Mouse (Mus musculus) ES-CJ7 (cell line): Measurements from ENCODE around the gene Ldb2.

Experiments used
- DNase-seq: peaks from one replicate; pipeline ENCODE4 v3.0.0; 2011; ENCODE audit warnings: low read depth, low spot score

Gene Ldb2

GRCm38 (mm10) chr5:44799053-44799860 lies at the start of gene Ldb2:
TSS of gene Ldb2 (minus strand) at chr5:44799680.
- no peak for DNase-seq

DNA sequence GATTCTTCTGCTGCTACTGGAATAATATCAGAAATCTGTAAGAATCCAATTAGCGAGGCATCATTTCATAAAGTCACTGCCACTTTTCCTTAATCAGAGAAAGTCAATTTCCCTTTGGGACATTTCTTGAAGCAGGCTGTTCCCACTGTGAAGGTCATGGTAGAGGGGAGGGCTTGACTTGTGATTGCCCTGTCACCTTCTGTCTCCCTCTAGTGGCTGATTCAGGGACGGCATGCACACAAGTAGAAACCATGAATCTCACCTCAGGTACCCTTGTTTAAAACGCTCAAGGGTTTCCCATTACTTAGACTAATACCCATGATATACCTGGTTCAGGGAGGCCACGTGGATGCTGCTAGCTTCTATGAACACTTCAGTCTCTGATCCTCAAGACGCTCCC lies 31.8 kb upstream of the Ldb2 start:
- peak; percentile 73 for DNase-seq

DNA sequence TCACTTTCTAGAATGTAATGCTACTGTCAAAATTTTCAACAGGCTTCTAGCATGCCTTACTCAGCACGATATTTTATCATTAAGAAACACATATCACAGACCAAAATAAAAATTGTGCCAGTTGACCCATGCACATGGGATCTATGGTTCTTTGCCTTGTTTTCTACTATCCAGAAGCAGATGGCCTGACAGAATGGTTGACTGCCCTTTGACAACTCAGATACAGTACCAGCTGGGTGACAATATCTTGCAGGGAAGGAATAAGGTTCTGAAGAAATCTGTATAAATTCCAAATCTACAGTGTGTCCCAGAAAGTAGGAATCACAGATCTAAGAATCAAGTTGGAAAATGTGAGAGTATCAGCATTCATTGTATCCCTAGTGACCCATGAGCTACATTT lies 16.0 kb upstream of the Ldb2 start:
- no peak for DNase-seq

DNA sequence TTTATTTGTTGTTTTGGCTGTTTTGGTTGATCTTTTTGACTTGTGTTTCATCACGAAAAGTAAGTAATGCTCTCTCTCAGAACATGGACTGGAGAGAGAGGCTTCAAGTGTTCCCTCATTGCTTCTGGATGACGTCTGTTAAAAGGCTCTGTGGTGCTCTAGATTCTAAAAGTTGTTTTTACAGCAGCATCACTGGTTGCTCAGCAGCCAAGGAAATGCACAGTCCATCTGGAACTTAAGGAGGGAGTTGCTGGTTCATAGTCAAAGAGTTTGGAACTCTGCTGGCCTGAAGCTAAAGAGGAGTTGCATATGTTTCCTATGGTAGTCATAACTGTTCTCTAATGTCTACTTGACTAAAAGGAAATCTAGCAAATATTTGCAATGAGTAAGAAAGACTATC lies 6.5 kb upstream of the Ldb2 start:
- no peak for DNase-seq

DNA sequence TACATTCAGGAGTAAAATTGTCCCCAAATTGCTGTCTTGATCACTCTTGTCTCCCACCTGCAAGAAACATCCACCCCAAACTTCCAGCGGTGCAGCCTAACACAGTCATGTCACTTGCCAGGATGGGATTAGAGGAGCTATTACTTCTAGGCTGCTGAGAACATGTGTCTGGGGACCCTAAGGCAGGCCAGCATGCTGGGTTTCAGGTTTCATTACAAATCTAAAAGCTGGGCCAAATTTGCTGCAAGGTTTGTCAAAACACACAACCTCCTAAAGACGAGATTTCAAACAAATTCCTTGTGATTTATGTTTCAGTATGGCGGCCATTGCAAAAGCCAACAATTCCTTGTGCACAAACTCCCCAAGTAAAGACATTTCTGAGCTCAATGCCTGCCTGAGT lies 1.6 kb upstream of the Ldb2 start:
- no peak for DNase-seq

DNA sequence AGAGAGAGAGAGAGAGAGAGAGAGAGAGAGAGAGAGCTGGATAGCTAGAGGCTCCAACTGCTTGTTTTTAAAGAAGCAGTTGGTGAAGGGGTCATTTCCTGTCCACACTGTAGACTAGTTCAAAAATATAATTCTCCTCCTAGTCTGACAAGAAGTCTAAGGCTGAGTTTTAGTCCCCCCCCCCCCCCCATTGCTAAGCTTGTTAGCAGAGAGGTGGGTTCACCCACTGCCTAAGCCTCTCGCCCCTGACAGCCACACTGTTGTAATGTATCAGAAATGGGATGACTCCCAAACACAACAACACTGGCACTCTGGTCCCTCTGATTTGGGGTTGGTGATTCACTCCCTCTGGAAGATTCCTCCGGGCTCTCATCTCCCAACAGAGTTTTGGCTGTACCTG lies 381 bp upstream of the Ldb2 start:
- no peak for DNase-seq

DNA sequence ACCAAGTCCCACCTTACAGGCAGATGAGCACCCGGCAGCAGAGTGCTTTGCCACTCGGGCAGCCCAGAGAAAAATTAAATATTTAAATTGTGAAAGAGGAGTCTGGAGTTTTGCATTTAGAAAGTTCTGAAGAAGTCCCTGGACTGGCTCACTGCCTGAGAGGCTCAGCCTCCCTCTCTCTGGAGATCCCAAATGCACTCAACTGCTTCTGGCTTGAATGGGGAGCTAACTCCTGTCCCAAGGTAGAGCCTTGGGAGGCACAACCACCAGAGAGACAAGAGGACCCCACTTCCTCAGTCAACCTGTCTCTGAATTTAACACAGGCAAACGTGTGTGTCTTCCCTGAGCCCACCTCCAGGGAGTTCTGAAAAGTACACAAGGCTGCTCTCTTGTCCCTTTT lies 987 bp downstream of the Ldb2 start:
- DNase-seq: no peak

DNA sequence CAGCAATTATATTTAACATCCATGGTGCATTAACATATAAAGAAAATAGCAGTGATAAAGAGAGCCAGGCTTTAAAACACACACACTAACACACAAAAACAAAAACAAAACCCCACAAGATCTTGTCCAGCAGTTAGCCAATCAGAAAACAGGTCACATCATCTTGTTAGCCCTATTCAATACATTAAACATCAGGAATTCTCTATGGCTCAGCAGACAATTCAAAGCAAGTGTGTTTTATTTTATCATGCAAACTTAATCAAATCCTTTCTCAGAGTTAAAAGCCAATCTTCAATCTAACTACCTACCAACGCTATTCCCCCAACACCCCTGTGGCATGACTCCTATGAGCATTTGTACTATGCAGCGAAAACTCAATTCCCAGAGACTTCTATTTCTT lies 1.4 kb downstream of the Ldb2 start:
- no peak for DNase-seq

DNA sequence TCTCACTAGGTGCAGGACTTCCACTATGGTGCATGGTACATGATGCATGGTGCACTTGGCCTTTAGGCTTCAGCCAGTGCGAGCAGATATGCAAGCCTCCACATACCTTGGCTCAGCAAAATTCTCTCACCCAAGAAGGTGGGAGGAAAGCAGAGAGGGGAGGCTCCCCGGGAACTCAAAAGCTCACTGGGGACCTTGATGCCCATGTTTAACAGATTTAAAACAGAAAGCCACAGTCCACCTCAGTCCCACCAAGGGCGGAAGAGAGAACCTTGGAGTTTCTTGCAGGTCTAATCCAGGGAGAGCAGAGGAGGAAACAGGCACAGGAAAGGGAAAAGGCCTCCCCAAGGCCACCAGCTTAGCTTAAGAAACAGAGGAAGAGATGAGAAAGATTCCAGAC lies 14.9 kb downstream of the Ldb2 start:
- DNase-seq: no peak

- no peak for DNase-seq
These were observed 20.1 kb downstream of the Ldb2 start for GRCm38 (mm10) chr5:44779340-44779739.

GRCm38 (mm10) chr5:44768472-44768871 lies 31.0 kb downstream of the Ldb2 start:
- no peak for DNase-seq

DNA sequence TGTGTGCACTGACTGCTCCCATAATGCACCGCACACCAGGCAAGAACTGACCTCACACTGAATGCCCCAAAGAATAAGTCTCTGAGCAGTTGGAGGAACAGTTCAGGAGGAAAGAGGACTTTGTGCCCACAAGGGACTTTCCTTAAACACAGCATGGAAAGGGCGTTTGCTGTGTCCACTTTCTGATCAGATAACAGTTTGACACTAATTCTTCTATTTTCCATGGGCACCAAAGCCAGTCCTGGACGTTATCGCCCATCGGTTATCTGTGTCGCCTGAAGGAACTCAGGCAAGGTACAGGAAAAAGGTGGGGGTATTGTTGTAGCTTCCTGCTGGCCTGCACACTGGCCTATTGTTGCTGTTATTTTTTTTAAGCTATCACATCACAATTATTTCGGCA lies 34.6 kb downstream of the Ldb2 start:
- no peak for DNase-seq

- no peak for DNase-seq
These were observed 40.3 kb downstream of the Ldb2 start for GRCm38 (mm10) chr5:44759178-44759577.

DNA sequence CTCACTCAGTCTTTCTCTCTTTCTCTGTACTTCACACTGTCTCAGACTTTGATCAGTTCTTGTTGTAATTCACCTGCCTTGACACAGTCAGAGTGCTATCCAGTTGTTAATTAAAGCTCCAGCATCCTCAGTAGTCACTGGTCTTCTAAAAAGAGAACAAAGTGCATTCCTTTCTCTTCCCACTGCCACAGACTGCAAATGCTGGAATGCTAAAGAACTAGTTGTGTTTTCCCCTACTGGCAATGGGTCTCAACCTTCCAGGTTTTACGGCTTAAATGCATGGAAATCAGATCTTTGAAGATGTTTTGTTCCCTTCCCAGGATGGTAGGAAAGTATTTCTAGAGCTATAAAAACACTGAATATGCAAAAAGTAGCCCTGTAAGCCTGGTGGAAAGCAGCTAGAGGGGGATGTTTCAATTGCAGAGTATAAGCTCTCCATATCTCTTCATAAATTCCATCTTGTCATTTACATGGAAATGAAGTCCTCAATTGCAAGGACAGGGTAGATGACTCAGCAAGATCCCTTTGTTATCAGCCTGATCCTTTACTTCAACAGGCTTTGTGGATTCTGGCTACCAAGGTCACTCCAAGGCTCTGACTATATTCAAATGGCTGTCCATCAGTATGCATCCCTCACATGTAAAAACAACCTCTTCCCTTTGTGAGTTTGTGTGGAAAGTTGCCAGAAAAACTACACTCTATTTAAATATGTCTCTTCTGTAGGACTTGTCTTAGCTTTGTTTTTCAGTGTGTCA lies 45.1 kb downstream of the Ldb2 start:
- DNase-seq: peak; percentile 71

DNA sequence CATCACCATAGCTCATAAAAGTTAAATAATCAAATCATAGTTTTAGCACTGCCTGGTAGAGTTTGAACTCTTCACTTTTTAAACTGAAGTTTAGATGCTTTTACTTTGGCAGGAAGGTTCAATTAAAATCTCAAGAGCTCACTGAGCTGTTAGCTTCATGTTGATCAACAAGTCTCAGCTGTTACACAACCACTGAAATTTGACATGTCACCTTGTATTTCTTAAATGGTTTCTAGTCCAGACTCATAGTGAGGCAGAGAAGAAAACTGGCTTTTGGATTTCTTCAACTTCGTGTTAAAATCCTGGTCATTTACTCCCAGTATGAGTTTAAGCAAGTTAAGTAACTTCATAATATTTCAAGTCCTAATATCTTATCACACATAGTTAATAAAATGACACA lies 53.8 kb downstream of the Ldb2 start:
- DNase-seq: no peak

GRCm38 (mm10) chr5:44736366-44736765 lies 63.1 kb downstream of the Ldb2 start:
- no peak for DNase-seq

- DNase-seq: no peak
These were observed 65.3 kb downstream of the Ldb2 start for GRCm38 (mm10) chr5:44734131-44734723.

- DNase-seq: no peak
These were observed 69.7 kb downstream of the Ldb2 start for GRCm38 (mm10) chr5:44729646-44730310.

DNA sequence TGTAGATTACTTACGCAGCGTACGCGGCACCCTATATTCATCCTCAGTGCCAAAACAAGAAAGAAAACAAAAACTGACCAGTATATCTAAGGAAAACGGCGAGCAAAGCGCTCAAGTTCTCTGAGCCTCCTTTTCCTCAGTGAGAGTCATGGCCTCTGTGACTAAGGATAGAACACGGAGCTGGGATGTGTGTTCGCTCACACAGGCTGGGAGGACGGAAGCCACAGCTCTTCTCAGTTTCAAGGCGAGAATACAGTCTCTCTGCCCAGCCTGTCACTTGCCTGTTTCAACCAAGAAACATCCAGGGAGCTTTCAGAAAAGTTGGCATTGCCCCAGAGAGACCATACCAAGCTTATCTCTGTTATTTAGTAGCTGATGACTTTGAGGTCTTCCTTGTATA lies 71.5 kb downstream of the Ldb2 start:
- no peak for DNase-seq

- DNase-seq: no peak
These were observed 72.7 kb downstream of the Ldb2 start for GRCm38 (mm10) chr5:44726546-44727476.

- DNase-seq: no peak
These were observed 74.0 kb downstream of the Ldb2 start for GRCm38 (mm10) chr5:44725501-44725900.
